Mouse (Mus musculus): Measurements from ENCODE around the gene Map4k3. TPM values are rescaled to one million over a fixed set of nuclear protein-coding genes. Genes with fewer than 3 reads are reported as not detected.

Gene Map4k3
- polyA plus RNA-seq, 1 experiment from 2014 or later = 25.3 TPM

DNA sequence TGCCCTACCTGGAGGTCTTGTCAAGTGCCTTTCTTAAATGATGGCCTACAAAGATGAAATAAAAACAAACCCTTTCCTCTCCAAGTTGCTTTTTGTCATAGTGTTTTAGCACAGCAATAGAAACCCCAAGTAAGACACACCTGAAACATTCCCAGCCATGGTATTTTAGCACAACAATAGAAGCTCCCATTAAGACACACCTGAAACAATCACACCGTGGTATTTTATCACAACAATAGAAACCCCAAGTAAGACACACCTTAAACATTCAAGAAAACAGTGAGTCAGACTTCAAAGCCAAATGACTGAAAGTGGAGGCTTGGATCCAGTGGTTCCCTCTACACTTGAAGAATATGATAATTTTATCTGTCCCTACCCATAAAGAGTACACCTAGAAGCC, 92.5 kb downstream of the Map4k3 start:
- H3K27me3 ChIP-seq (ENCODE audit: low read depth, poor library complexity, severe bottlenecking) = no peaks in the 10 kb centered on the region
- no peak overlapping the region for H3K27ac ChIP-seq
- WGBS = 84% methylated on average over 1 of the region's 1 CpGs
- H3K9me3 ChIP-seq (replicated peaks) = no peaks in the 10 kb centered on the region
- no peak for DNase-seq (ENCODE audit: low spot score)
- H3K4me3 ChIP-seq = no peak overlapping the region
- peaks cover 64% of the 10 kb centered on the region for H3K36me3 ChIP-seq
- no peaks in the 10 kb centered on the region for H3K4me1 ChIP-seq

- H3K4me3 ChIP-seq = no peak overlapping the region
- H3K9me3 ChIP-seq (replicated peaks) = no peaks in the 10 kb centered on the region
- peaks cover 58% of the 10 kb centered on the region for H3K36me3 ChIP-seq
- H3K27ac ChIP-seq = no peak overlapping the region
- WGBS = 95% methylated on average over 5 of the region's 5 CpGs
- H3K27me3 ChIP-seq (ENCODE audit: low read depth, poor library complexity, severe bottlenecking) = no peaks in the 10 kb centered on the region
- no peaks in the 10 kb centered on the region for H3K4me1 ChIP-seq
- no peak for DNase-seq (ENCODE audit: low spot score)
Observed at GRCm38 (mm10) chr17:80632846-80633245, 95.4 kb downstream of the Map4k3 start.

GRCm38 (mm10) chr17:80632354-80632753, 95.9 kb downstream of the Map4k3 start:
- no peaks in the 10 kb centered on the region for H3K9me3 ChIP-seq (replicated peaks)
- H3K36me3 ChIP-seq = peaks cover 62% of the 10 kb centered on the region
- no peak overlapping the region for H3K4me3 ChIP-seq
- no peak for DNase-seq (ENCODE audit: low spot score)
- WGBS = 96% methylated on average over 4 of the region's 4 CpGs
- H3K27ac ChIP-seq = no peak overlapping the region
- no peaks in the 10 kb centered on the region for H3K4me1 ChIP-seq
- H3K27me3 ChIP-seq (ENCODE audit: low read depth, poor library complexity, severe bottlenecking) = no peaks in the 10 kb centered on the region

DNA sequence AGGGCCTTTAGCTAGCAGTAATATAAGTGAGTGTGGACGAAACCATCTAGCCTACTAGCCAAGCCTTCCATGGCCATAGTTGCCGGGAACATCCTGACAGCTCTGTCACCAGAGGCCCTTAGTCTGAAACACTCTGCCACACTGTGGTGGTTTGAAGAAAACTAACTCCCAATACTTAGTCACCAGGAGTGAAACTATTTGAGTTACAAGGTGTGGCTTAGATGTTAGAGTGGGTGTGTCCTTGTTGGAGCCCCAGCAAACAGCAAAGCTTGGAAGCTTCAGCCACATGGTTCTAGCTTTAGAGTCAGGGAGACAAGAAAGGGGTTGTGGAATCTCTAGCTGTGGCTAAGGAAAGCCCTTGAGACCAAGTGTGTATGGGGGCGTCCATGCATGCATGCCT, 97.3 kb downstream of the Map4k3 start:
- peaks cover 66% of the 10 kb centered on the region for H3K36me3 ChIP-seq

DNA sequence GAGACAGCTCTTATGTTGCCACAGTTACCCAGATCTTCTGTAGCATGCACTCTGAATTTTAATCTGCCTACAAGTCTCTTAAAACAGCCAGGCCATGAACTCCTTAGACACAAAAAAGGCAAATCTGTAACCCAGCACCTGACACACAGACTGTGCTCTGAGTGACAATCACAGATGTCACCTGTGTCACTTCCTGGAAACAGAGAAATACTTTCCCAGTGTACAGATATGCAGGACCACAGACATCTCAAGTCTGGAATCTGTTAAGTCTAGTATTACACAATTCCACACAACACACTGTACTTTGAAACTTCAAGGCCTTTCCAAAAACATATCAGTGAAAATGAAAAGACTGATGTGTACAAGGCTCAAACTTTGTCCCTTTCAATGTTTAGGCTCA, 103.3 kb downstream of the Map4k3 start:
- no peaks in the 10 kb centered on the region for H3K9me3 ChIP-seq (replicated peaks)
- H3K4me3 ChIP-seq = no peak overlapping the region
- peaks cover 19% of the 10 kb centered on the region for H3K36me3 ChIP-seq
- H3K27ac ChIP-seq = no peak overlapping the region
- no peaks in the 10 kb centered on the region for H3K27me3 ChIP-seq (ENCODE audit: low read depth, poor library complexity, severe bottlenecking)
- H3K4me1 ChIP-seq = no peaks in the 10 kb centered on the region
- no peak for DNase-seq (ENCODE audit: low spot score)

More for the DNA sequence above, 97.3 kb downstream of the Map4k3 start:
- WGBS = 97% methylated on average over 3 of the region's 3 CpGs
- Histone ChIP-seq H3K27me3 (ENCODE audit: low read depth, poor library complexity, severe bottlenecking) (no peaks in the 10 kb centered on the region), H3K4me3 (no peak overlapping the region), H3K4me1 (no peaks in the 10 kb centered on the region), H3K27ac (no peak overlapping the region), H3K9me3 (replicated peaks) (no peaks in the 10 kb centered on the region)
- no peak for DNase-seq (ENCODE audit: low spot score)

DNA sequence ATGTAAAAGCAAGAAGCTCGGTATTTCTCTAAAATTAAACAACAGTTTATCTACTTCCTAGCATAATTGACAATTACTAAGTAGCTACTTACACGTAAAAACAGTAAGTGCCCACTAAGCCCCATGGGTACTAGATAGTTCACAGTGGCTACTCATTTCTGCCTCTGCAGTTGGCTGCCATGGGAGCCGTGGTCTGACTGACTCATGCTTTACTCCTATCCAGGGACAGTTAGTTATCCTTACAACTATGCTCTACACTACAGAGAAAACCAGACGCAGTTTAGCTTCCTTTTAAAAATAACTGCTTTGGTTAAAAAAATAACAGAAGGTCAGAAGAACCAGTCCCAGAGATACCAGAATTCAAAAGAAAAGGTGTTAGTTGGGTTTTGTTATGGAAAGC, 106.6 kb downstream of the Map4k3 start:
- Histone ChIP-seq H3K36me3 (peaks cover 28% of the 10 kb centered on the region), H3K27me3 (ENCODE audit: low read depth, poor library complexity, severe bottlenecking) (no peaks in the 10 kb centered on the region), H3K4me1 (no peaks in the 10 kb centered on the region), H3K9me3 (replicated peaks) (no peaks in the 10 kb centered on the region), H3K27ac (no peak overlapping the region), H3K4me3 (no peak overlapping the region)
- WGBS = 89% methylated on average over 4 of the region's 4 CpGs
- DNase-seq (ENCODE audit: low spot score) = no peak

- DNase-seq (ENCODE audit: low spot score) = peak; percentile 62
- Histone ChIP-seq H3K4me1 (no peaks in the 10 kb centered on the region), H3K4me3 (no peak overlapping the region), H3K9me3 (replicated peaks) (no peaks in the 10 kb centered on the region), H3K27me3 (ENCODE audit: low read depth, poor library complexity, severe bottlenecking) (no peaks in the 10 kb centered on the region), H3K36me3 (peaks cover 29% of the 10 kb centered on the region), H3K27ac (no peak overlapping the region)
- WGBS = 75% methylated on average over 5 of the region's 5 CpGs
Observed at GRCm38 (mm10) chr17:80620786-80621423, 107.4 kb downstream of the Map4k3 start.

GRCm38 (mm10) chr17:80619556-80619955, 108.7 kb downstream of the Map4k3 start:
- Histone ChIP-seq H3K4me1 (no peaks in the 10 kb centered on the region), H3K27ac (no peak overlapping the region), H3K9me3 (replicated peaks) (no peaks in the 10 kb centered on the region), H3K4me3 (no peak overlapping the region), H3K27me3 (ENCODE audit: low read depth, poor library complexity, severe bottlenecking) (no peaks in the 10 kb centered on the region), H3K36me3 (peaks cover 42% of the 10 kb centered on the region)
- no peak for DNase-seq (ENCODE audit: low spot score)
- 91% methylated on average over 13 of the region's 13 CpGs for WGBS

DNA sequence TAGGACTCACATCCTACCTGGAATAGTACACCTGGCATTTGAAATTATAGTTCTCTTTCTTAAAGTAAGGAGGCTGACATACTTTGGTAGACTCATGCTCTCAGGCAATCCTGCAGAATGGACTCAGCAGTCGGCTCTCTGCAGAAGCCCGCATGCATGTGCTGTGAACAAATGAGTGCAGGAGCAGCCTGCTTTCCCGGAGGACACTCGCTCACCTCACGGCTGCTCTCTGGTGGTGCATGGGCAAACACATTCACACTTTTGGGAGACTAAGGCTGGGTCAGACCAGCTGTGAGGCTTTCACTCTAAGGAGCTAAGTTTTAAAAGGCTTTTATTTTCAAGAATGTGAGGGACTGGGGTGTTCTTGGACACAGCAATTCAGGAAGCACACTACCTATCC, 109.4 kb downstream of the Map4k3 start:
- Histone ChIP-seq H3K27me3 (ENCODE audit: low read depth, poor library complexity, severe bottlenecking) (no peaks in the 10 kb centered on the region), H3K4me3 (no peak overlapping the region), H3K9me3 (replicated peaks) (no peaks in the 10 kb centered on the region), H3K27ac (no peak overlapping the region), H3K4me1 (no peaks in the 10 kb centered on the region), H3K36me3 (peaks cover 48% of the 10 kb centered on the region)
- no peak for DNase-seq (ENCODE audit: low spot score)
- WGBS = 84% methylated on average over 5 of the region's 5 CpGs

DNA sequence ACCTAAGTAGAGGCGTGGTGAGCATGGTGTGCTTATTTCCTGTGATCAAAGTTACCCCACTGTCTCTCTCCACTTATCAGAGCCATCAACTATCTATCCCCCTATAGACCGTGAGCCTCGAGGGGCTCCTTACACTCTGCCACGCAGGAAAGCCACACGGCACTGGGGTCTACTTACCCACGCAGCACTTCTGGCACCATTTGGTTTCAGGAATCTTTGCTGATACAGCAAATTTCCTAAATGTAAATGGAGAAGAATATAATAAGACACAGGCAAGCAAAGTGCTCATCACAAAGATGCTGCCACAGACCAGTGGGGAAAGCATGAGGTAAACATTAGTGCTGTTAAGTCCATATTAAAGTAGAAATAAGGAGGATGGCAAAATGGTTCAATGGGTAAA, 124.5 kb downstream of the Map4k3 start:
- Histone ChIP-seq H3K27me3 (ENCODE audit: low read depth, poor library complexity, severe bottlenecking) (no peaks in the 10 kb centered on the region), H3K4me3 (no peak overlapping the region), H3K27ac (no peak overlapping the region), H3K9me3 (replicated peaks) (no peaks in the 10 kb centered on the region), H3K4me1 (no peaks in the 10 kb centered on the region), H3K36me3 (peaks cover 93% of the 10 kb centered on the region)
- no peak for DNase-seq (ENCODE audit: low spot score)
- 96% methylated on average over 6 of the region's 6 CpGs for WGBS

DNA sequence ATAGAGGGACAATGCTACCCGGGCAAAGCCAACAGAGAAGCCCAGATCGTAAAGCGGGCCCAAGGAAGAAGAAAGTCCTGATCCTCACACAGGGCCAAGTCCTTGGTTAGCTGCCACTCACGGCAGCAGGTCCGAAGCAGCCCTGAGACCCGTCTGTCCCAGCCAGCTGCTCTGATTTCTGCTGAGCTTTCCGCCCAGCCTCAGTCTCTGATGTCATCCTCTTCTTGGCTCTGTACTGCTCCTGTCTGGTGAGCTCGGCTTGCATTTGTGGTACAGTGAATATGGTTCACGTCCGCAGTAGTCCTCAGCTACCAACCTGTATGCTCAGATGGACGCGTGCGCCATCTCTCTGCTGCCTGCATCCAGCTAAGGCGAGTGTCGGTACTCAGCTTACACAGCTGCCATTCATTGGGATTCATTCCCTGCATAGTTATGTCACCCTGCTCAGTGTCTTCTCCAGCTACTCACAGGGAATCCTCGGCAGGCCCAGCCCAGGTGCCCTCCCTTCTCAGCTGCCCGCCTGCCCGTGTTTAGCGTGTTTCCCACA, 125.1 kb downstream of the Map4k3 start:
- no peak overlapping the region for H3K27ac ChIP-seq
- no peaks in the 10 kb centered on the region for H3K4me1 ChIP-seq
- H3K9me3 ChIP-seq (replicated peaks) = no peaks in the 10 kb centered on the region
- no peak overlapping the region for H3K4me3 ChIP-seq
- peaks cover 90% of the 10 kb centered on the region for H3K36me3 ChIP-seq
- 94% methylated on average over 19 of the region's 19 CpGs for WGBS
- no peak for DNase-seq (ENCODE audit: low spot score)
- no peaks in the 10 kb centered on the region for H3K27me3 ChIP-seq (ENCODE audit: low read depth, poor library complexity, severe bottlenecking)

DNA sequence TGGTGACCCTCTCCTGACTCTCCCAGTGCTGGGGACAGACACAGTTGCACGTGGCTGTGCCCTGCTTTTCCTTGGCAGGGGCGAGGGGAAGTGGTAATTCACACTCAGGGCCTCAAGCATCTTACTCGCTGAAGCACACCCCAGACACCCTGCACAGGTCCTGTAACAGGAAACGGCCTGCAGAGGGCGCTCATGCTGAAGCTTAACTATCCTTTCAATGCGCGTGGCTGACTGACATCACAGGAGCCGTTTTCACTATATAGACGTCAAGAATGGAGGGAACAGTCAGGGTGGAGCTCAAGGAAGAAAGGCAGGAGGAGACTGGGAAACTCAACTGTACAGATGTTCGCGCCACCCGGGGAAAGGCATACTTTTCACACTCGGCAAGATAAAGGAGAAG, 126.9 kb downstream of the Map4k3 start:
- H3K36me3 ChIP-seq = peaks cover 90% of the 10 kb centered on the region

DNA sequence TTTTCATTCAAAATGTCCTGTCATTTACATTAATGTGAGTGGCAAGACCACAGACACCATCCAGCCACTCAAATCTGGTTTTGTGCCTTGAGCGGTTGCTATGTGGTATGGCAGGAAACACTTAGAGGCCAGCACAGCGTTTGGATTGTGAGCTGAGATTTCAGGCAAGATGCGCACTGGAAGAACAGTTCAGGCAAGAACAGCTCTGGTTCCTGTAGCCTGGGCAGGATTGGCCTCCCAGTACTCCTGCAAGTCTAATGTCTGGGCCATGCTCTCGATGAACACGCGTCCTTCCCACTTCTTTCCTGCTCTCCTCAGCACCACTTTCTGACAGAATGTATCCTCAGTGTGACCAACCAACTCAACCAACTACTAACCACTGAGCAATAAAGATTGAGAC, 145.2 kb downstream of the Map4k3 start:
- Histone ChIP-seq H3K27ac (no peak overlapping the region), H3K4me3 (no peak overlapping the region), H3K9me3 (replicated peaks) (no peaks in the 10 kb centered on the region), H3K4me1 (no peaks in the 10 kb centered on the region), H3K36me3 (peaks cover 81% of the 10 kb centered on the region), H3K27me3 (ENCODE audit: low read depth, poor library complexity, severe bottlenecking) (no peaks in the 10 kb centered on the region)
- DNase-seq (ENCODE audit: low spot score) = no peak
- 95% methylated on average over 6 of the region's 6 CpGs for WGBS

More for the DNA sequence above, 126.9 kb downstream of the Map4k3 start:
- H3K27me3 ChIP-seq (ENCODE audit: low read depth, poor library complexity, severe bottlenecking) = no peaks in the 10 kb centered on the region
- no peak overlapping the region for H3K4me3 ChIP-seq
- peak; percentile 67 for DNase-seq (ENCODE audit: low spot score)
- no peak overlapping the region for H3K27ac ChIP-seq
- H3K4me1 ChIP-seq = no peaks in the 10 kb centered on the region
- WGBS = 59% methylated on average over 13 of the region's 13 CpGs
- H3K9me3 ChIP-seq (replicated peaks) = no peaks in the 10 kb centered on the region

DNA sequence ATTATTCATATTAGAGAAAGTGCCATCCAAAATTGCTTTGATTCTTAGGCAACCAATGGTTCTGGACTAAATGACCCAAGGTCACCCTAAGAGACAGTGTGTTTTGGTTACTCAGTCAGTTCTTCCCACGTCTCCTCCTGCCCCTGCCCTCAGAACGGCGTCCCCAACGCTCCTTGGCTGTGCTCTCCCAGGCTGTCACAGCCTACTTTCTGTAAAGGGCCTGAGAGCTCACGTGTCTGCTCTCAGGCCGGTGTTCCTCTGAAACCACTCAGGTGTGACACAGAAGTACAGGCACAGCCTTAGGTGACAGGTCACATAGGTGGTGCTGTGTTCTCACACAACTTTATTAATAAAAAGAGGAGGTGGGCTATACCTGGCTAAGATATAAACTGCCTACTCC, 148.4 kb downstream of the Map4k3 start:
- DNase-seq (ENCODE audit: low spot score) = no peak
- H3K4me1 ChIP-seq = peaks cover 8% of the 10 kb centered on the region
- peaks cover 52% of the 10 kb centered on the region for H3K36me3 ChIP-seq
- no peaks in the 10 kb centered on the region for H3K27me3 ChIP-seq (ENCODE audit: low read depth, poor library complexity, severe bottlenecking)
- no peaks in the 10 kb centered on the region for H3K9me3 ChIP-seq (replicated peaks)
- no peak overlapping the region for H3K4me3 ChIP-seq
- H3K27ac ChIP-seq = no peak overlapping the region
- WGBS = 86% methylated on average over 6 of the region's 6 CpGs
